In genomic region chr9:107685231-107685981, GRCm38 (mm10) we compare ENCODE assay signal across 8 mouse cellular contexts. TPM values are rescaled to one million over a fixed set of nuclear protein-coding genes. Genes with fewer than 3 reads are reported as not detected.
DNase-seq lines count a peak whose midpoint lies in the region; ATAC-seq and TF ChIP-seq lines count a peak whose summit lies in the region.

No protein-coding gene starts in this region.

- no peak overlapping the region for H3K9ac ChIP-seq in forebrain, embryonic 12.5 days
- H3K9ac ChIP-seq in hindbrain, embryonic 16.5 days (ENCODE audit: low read depth, low read length): no peak overlapping the region
- H3K9ac ChIP-seq in liver, embryonic 14.5 days (replicated peaks): no peak overlapping the region
- no peak overlapping the region for H3K9ac ChIP-seq in neural tube, embryonic 12.5 days

- H3K27ac ChIP-seq in forebrain, embryonic 12.5 days: no peak overlapping the region
- no peak overlapping the region for H3K27ac ChIP-seq in hindbrain, embryonic 16.5 days (ENCODE audit: low read depth, low read length)
- H3K27ac ChIP-seq in liver, embryonic 14.5 days: no peak overlapping the region
- H3K27ac ChIP-seq in neural tube, embryonic 12.5 days: no peak overlapping the region

- peak; percentile 77 for TF ChIP-seq CTCF in liver, embryonic 14.5 days (IDR thresholded peaks at IDR 0.05; ENCODE audit: low read depth)

- H3K4me1 ChIP-seq in forebrain, embryonic 12.5 days: no peaks in the 10 kb centered on the region
- H3K4me1 ChIP-seq in hindbrain, embryonic 16.5 days (ENCODE audit: control insufficient read depth, insufficient read depth, low read depth, low read length): no peaks in the 10 kb centered on the region
- no peaks in the 10 kb centered on the region for H3K4me1 ChIP-seq in liver, embryonic 14.5 days (replicated peaks; ENCODE audit: control insufficient read depth in 2 of 2, insufficient read depth in 2 of 2, low read length in 1 of 2)
- no peaks in the 10 kb centered on the region for H3K4me1 ChIP-seq in neural tube, embryonic 12.5 days

- no peaks in the 10 kb centered on the region for H3K27me3 ChIP-seq in forebrain, embryonic 12.5 days
- no peaks in the 10 kb centered on the region for H3K27me3 ChIP-seq in hindbrain, embryonic 16.5 days (replicated peaks; ENCODE audit: control insufficient read depth, insufficient read depth, low read length)
- H3K27me3 ChIP-seq in liver, embryonic 14.5 days (ENCODE audit: control insufficient read depth, insufficient read depth, low read length): no peaks in the 10 kb centered on the region; the same call in 1 of the 2 replicates
- no peaks in the 10 kb centered on the region for H3K27me3 ChIP-seq in neural tube, embryonic 12.5 days (replicated peaks)

- H3K36me3 ChIP-seq in forebrain, embryonic 12.5 days (replicated peaks): peaks cover 37% of the 10 kb centered on the region
- peaks cover 21% of the 10 kb centered on the region for H3K36me3 ChIP-seq in hindbrain, embryonic 16.5 days (ENCODE audit: control insufficient read depth, insufficient read depth, low read length)
- no peaks in the 10 kb centered on the region for H3K36me3 ChIP-seq in liver, embryonic 14.5 days (replicated peaks; ENCODE audit: control insufficient read depth, insufficient read depth, low read depth)
- H3K36me3 ChIP-seq in neural tube, embryonic 12.5 days: peaks cover 48% of the 10 kb centered on the region

- WGBS in forebrain, embryonic 12.5 days: 43% methylated on average over 17 of the region's 17 CpGs
- WGBS in hindbrain, embryonic 16.5 days: 34% methylated on average over 17 of the region's 17 CpGs
- 31% methylated on average over 17 of the region's 17 CpGs for WGBS in liver, embryonic 14.5 days (ENCODE audit: insufficient replicate concordance)
- 24% methylated on average over 17 of the region's 17 CpGs for WGBS in neural tube, embryonic 12.5 days

- H3K4me2 ChIP-seq in forebrain, embryonic 12.5 days: no peak overlapping the region
- no peak overlapping the region for H3K4me2 ChIP-seq in hindbrain, embryonic 16.5 days (ENCODE audit: low read length)
- no peak overlapping the region for H3K4me2 ChIP-seq in liver, embryonic 14.5 days (ENCODE audit: low read depth)
- H3K4me2 ChIP-seq in neural tube, embryonic 12.5 days (replicated peaks): no peak overlapping the region

- DNase-seq in layer of hippocampus, adult 11-12 months (ENCODE audit: low spot score): peak; percentile 53
- DNase-seq in layer of hippocampus, adult 9-11 months: no peak
- peak; percentile 62 for DNase-seq in NIH3T3 (ENCODE audit: low read depth)
- DNase-seq in liver, embryonic 14.5 days (ENCODE audit: low read depth in 3 of 3, low spot score in 3 of 3): no peak

- no peak overlapping the region for H3K4me3 ChIP-seq in forebrain, embryonic 12.5 days (replicated peaks)
- H3K4me3 ChIP-seq in hindbrain, embryonic 16.5 days (ENCODE audit: low read length): no peak overlapping the region
- H3K4me3 ChIP-seq in liver, embryonic 14.5 days (ENCODE audit: insufficient read depth in 1 of 2, low read depth in 2 of 2, low read length in 2 of 2): no peak overlapping the region
- H3K4me3 ChIP-seq in neural tube, embryonic 12.5 days: no peak overlapping the region

- TF ChIP-seq EP300 in liver, embryonic 14.5 days (IDR thresholded peaks at IDR 0.05; ENCODE audit: low read depth): no peak

- ATAC-seq in forebrain, embryonic 12.5 days (ENCODE audit: low FRiP score): peak; percentile 69
- peak; percentile 60 for ATAC-seq in hindbrain, embryonic 16.5 days
- 0 out of 2 replicates have a peak, but pooled peaks have one; percentile 15 for ATAC-seq in liver, embryonic 14.5 days (ENCODE audit: insufficient read depth)
- peak; percentile 26; the same call in 1 of the 2 replicates for ATAC-seq in neural tube, embryonic 12.5 days (ENCODE audit: low FRiP score, low read depth)
- no peak for ATAC-seq in activated CD4-positive, CD25-positive, alpha-beta regulatory T cell, adult 4 months

- no peaks in the 10 kb centered on the region for H3K9me3 ChIP-seq in forebrain, embryonic 12.5 days
- H3K9me3 ChIP-seq in hindbrain, embryonic 16.5 days (ENCODE audit: control insufficient read depth, low read length): no peaks in the 10 kb centered on the region
- H3K9me3 ChIP-seq in liver, embryonic 14.5 days (ENCODE audit: control insufficient read depth, low read length): no peaks in the 10 kb centered on the region
- no peaks in the 10 kb centered on the region for H3K9me3 ChIP-seq in neural tube, embryonic 12.5 days

RNA-seq across cellular contexts. Expression of gene Gnat1, which starts 5.9 kb away (rescaled TPM):
- 1.7 and 2.1 TPM in 2 replicates for polyA plus RNA-seq in forebrain, embryonic 12.5 days (2016; fragmentation: Nextera tagmentation; extraction: Ambion mirVana)
- polyA plus RNA-seq in hindbrain, embryonic 16.5 days (2015; fragmentation: Nextera tagmentation; extraction: Ambion mirVana): 1.3 and 2.7 TPM in 2 replicates
- polyA plus RNA-seq in liver, embryonic 14.5 days (2012; rRNA removed): not detected in 2 replicates
- polyA plus RNA-seq in liver, embryonic 14.5 days (2014; fragmentation: Nextera tagmentation; extraction: Ambion mirVana): 0.62 and 0.76 TPM in 2 replicates
- polyA plus RNA-seq in neural tube, embryonic 12.5 days (2016; fragmentation: Nextera tagmentation; extraction: Ambion mirVana): 1.3 and 2.3 TPM in 2 replicates
- 1 to 10 TPM in 1 of 2 experiments, not detected in 1; 1.1 TPM for polyA plus RNA-seq in activated CD4-positive, CD25-positive, alpha-beta regulatory T cell, adult 4 months (2017; shearing (Covaris generic))

RNA-seq across cellular contexts. Expression of gene Slc38a3, which starts 16.1 kb away (rescaled TPM):
- 8.5 and 10.6 TPM in 2 replicates for polyA plus RNA-seq in forebrain, embryonic 12.5 days (2016; fragmentation: Nextera tagmentation; extraction: Ambion mirVana)
- 53.2 and 55.0 TPM in 2 replicates for polyA plus RNA-seq in hindbrain, embryonic 16.5 days (2015; fragmentation: Nextera tagmentation; extraction: Ambion mirVana)
- 23.5 and 25.0 TPM in 2 replicates for polyA plus RNA-seq in liver, embryonic 14.5 days (2012; rRNA removed)
- 15.7 and 19.7 TPM in 2 replicates for polyA plus RNA-seq in liver, embryonic 14.5 days (2014; fragmentation: Nextera tagmentation; extraction: Ambion mirVana)
- 12.8 and 14.1 TPM in 2 replicates for polyA plus RNA-seq in neural tube, embryonic 12.5 days (2016; fragmentation: Nextera tagmentation; extraction: Ambion mirVana)
- polyA plus RNA-seq in activated CD4-positive, CD25-positive, alpha-beta regulatory T cell, adult 4 months (2017; shearing (Covaris generic)): not detected

RNA-seq across cellular contexts. Expression of gene Sema3f, which starts 24.9 kb away (rescaled TPM):
- polyA plus RNA-seq in forebrain, embryonic 12.5 days (2016; fragmentation: Nextera tagmentation; extraction: Ambion mirVana): 13.2 and 15.2 TPM in 2 replicates
- 10.0 and 13.0 TPM in 2 replicates for polyA plus RNA-seq in hindbrain, embryonic 16.5 days (2015; fragmentation: Nextera tagmentation; extraction: Ambion mirVana)
- 3.1 and 3.5 TPM in 2 replicates for polyA plus RNA-seq in liver, embryonic 14.5 days (2012; rRNA removed)
- polyA plus RNA-seq in liver, embryonic 14.5 days (2014; fragmentation: Nextera tagmentation; extraction: Ambion mirVana): 0.69 and 1.1 TPM in 2 replicates
- 21.4 and 21.5 TPM in 2 replicates for polyA plus RNA-seq in neural tube, embryonic 12.5 days (2016; fragmentation: Nextera tagmentation; extraction: Ambion mirVana)
- polyA plus RNA-seq in activated CD4-positive, CD25-positive, alpha-beta regulatory T cell, adult 4 months (2017; shearing (Covaris generic)): not detected

RNA-seq across cellular contexts. Expression of gene Gnai2, which starts 50.2 kb away (rescaled TPM):
- polyA plus RNA-seq in forebrain, embryonic 12.5 days (2016; fragmentation: Nextera tagmentation; extraction: Ambion mirVana): 570 and 587 TPM in 2 replicates
- polyA plus RNA-seq in hindbrain, embryonic 16.5 days (2015; fragmentation: Nextera tagmentation; extraction: Ambion mirVana): 302 and 317 TPM in 2 replicates
- 94.3 and 124 TPM in 2 replicates for polyA plus RNA-seq in liver, embryonic 14.5 days (2012; rRNA removed)
- polyA plus RNA-seq in liver, embryonic 14.5 days (2014; fragmentation: Nextera tagmentation; extraction: Ambion mirVana): 137 and 138 TPM in 2 replicates
- 465 and 488 TPM in 2 replicates for polyA plus RNA-seq in neural tube, embryonic 12.5 days (2016; fragmentation: Nextera tagmentation; extraction: Ambion mirVana)
- 100 to 1,000 TPM; 176 to 181 TPM for polyA plus RNA-seq in activated CD4-positive, CD25-positive, alpha-beta regulatory T cell, adult 4 months (2017; shearing (Covaris generic))

Comparison
In these comparisons a context has a peak if more than half of its experiments do, and no peak if none do; other contexts are left out.
1. DNase-seq: peak in layer of hippocampus, adult 11-12 months (single experiment) and NIH3T3 (single experiment); none in layer of hippocampus, adult 9-11 months (single experiment) and liver, embryonic 14.5 days (0 of 3).